Mouse (Mus musculus) bone marrow macrophage, adult 2 months (primary cell): ENCODE data around the gene Gm20388.

Experiments
- CTCF ChIP-seq: IDR thresholded peaks from 2 replicates; pipeline ENCODE4 v1.5.1; 2012; ENCODE audit warnings: low read depth, mild to moderate bottlenecking, low read length, moderate library complexity
- POLR2A ChIP-seq: IDR thresholded peaks from 2 replicates; pipeline ENCODE4 v1.6.1; 2012; ENCODE audit warnings: mild to moderate bottlenecking, low read depth, low read length, borderline replicate concordance

GRCm38 (mm10) chr8:123353216-123353615, 3442.6 kb downstream of the Gm20388 start:
- TF ChIP-seq CTCF (no peak), POLR2A (no peak)
